Comparison of ENCODE assay signal across 16 mouse cellular contexts in genomic region chr19:29840642-29841041, GRCm38 (mm10). TPM values are rescaled to one million over a fixed set of nuclear protein-coding genes. Genes with fewer than 3 reads are reported as not detected.
DNase-seq lines count a peak whose midpoint lies in the region; ATAC-seq and TF ChIP-seq lines count a peak whose summit lies in the region.
"Had no signal": no experiment of that assay in that cellular context is flagged by ENCODE, and none has a peak within 500 bp of the region (broad histone marks: within the 10 kb centered on the region; RNA-seq: fewer than 3 reads in every experiment).

No protein-coding gene starts in this region.

- H3K27ac ChIP-seq in lung, embryonic 14.5 days (ENCODE audit: low read depth), result no peak overlapping the region
- H3K27ac ChIP-seq in forebrain, embryonic 10.5 days, result no peak overlapping the region
- H3K27ac ChIP-seq: liver, embryonic 15.5 days; midbrain, embryonic 12.5 days had no signal

- intact Hi-C loops in gastrocnemius, postnatal 14 days (cut with DNase I; ENCODE audit: low total_unique reads), result no loop called here
- intact Hi-C loops in gastrocnemius, postnatal 36 days (cut with DNase I), result no loop called here

- no peak for TF ChIP-seq POLR2A in lung, adult 2 months (IDR thresholded peaks at IDR 0.05; ENCODE audit: borderline replicate concordance, extremely low read depth, low read depth, low read length)

- no peak for ATAC-seq in lung, embryonic 14.5 days (ENCODE audit: insufficient read depth)
- no peak for ATAC-seq in granulocyte monocyte progenitor cell, adult 5-6 weeks (replicated peaks; ENCODE audit: poor library complexity, severe bottlenecking)
- ATAC-seq: CD4-positive, CD25-positive, alpha-beta regulatory T cell, adult 4 months had no signal

- H3K27me3 ChIP-seq in lung, embryonic 14.5 days (ENCODE audit: insufficient read depth, low read length), result no peaks in the 10 kb centered on the region
- peaks cover 46% of the 10 kb centered on the region for H3K27me3 ChIP-seq in forebrain, embryonic 10.5 days (ENCODE audit: poor library complexity, severe bottlenecking)
- H3K27me3 ChIP-seq: liver, embryonic 15.5 days; midbrain, embryonic 12.5 days had no signal

- no peak overlapping the region for H3K4me2 ChIP-seq in lung, embryonic 14.5 days
- H3K4me2 ChIP-seq: liver, embryonic 15.5 days; midbrain, embryonic 12.5 days had no signal

- no peak overlapping the region for H3K4me3 ChIP-seq in lung, adult 2 months (replicated peaks; ENCODE audit: extremely low read depth, low read depth, low read length)
- H3K4me3 ChIP-seq in lung, embryonic 14.5 days (ENCODE audit: low read depth, low read length), result no peak overlapping the region
- no peak overlapping the region for H3K4me3 ChIP-seq in forebrain, embryonic 10.5 days
- H3K4me3 ChIP-seq: liver, embryonic 15.5 days; midbrain, embryonic 12.5 days had no signal

- no peaks in the 10 kb centered on the region for H3K9me3 ChIP-seq in lung, embryonic 14.5 days (ENCODE audit: low read depth, low read length)
- no peaks in the 10 kb centered on the region for H3K9me3 ChIP-seq in forebrain, embryonic 10.5 days
- H3K9me3 ChIP-seq: liver, embryonic 15.5 days; midbrain, embryonic 12.5 days had no signal

- no peaks in the 10 kb centered on the region for H3K36me3 ChIP-seq in lung, embryonic 14.5 days (ENCODE audit: insufficient read depth)
- no peaks in the 10 kb centered on the region for H3K36me3 ChIP-seq in forebrain, embryonic 10.5 days (replicated peaks)
- H3K36me3 ChIP-seq: liver, embryonic 15.5 days; midbrain, embryonic 12.5 days had no signal

- no peak overlapping the region for H3K9ac ChIP-seq in lung, embryonic 14.5 days
- H3K9ac ChIP-seq: liver, embryonic 15.5 days; midbrain, embryonic 12.5 days had no signal

- peak; percentile 12 for DNase-seq in gastrocnemius, postnatal 14 days
- no peak for DNase-seq in gastrocnemius, postnatal 36 days
- DNase-seq in lung, adult 18-20 months, result peak; percentile 4 to 13
- no peak for DNase-seq in lung, adult 2 months
- peak; percentile 76 for DNase-seq in lung, embryonic 14.5 days
- no peak for DNase-seq in frontal cortex, postnatal 10 days (ENCODE audit: low spot score in 2 of 2)
- DNase-seq in forebrain, embryonic 10.5 days (ENCODE audit: extremely low spot score, low spot score), result no peak
- DNase-seq: adrenal gland, postnatal 25 days; cerebellum, adult 11 months; kidney, postnatal 25 days; retina, postnatal 1 day; thymus, postnatal 25 days had no signal

- TF ChIP-seq CTCF in lung, adult 2 months (IDR thresholded peaks at IDR 0.05; ENCODE audit: insufficient read depth, low read length), result no peak
- TF ChIP-seq CTCF in lung, embryonic 14.5 days (IDR thresholded peaks at IDR 0.05; ENCODE audit: low read depth), result no peak

- H3K4me1 ChIP-seq in lung, adult 2 months (ENCODE audit: control insufficient read depth, insufficient read depth, low read length), result no peaks in the 10 kb centered on the region
- no peaks in the 10 kb centered on the region for H3K4me1 ChIP-seq in lung, embryonic 14.5 days (ENCODE audit: insufficient read depth)
- peaks cover 19% of the 10 kb centered on the region for H3K4me1 ChIP-seq in forebrain, embryonic 10.5 days
- H3K4me1 ChIP-seq: liver, embryonic 15.5 days had no signal

- WGBS in lung, adult 2 months, result 64% methylated on average over 4 of the region's 4 CpGs
- WGBS in lung, embryonic 14.5 days, result 72% methylated on average over 4 of the region's 4 CpGs
- 94% methylated on average over 4 of the region's 4 CpGs for WGBS in forebrain, embryonic 10.5 days

RNA-seq across cellular contexts. Expression of gene Ranbp6, which starts 27.9 kb away (rescaled TPM):
- 1 to 10 TPM; 8.0 to 8.1 TPM for total RNA-seq in gastrocnemius, postnatal 14 days (2021)
- total RNA-seq in gastrocnemius, postnatal 36 days (2021), result 1 to 10 TPM; 7.4 to 9.3 TPM
- 1.8 and 3.0 TPM in 2 replicates for polyA plus RNA-seq in lung, adult 2 months (2012; rRNA removed)
- 15.2 and 16.1 TPM in 2 replicates for polyA plus RNA-seq in lung, embryonic 14.5 days (2014; fragmentation: Nextera tagmentation; extraction: Ambion mirVana)
- total RNA-seq in granulocyte monocyte progenitor cell, adult 5-6 weeks (2014; fragmentation: Nextera tagmentation), result 8.8 and 13.2 TPM in 2 replicates
- 19.2 and 27.7 TPM in 2 replicates for total RNA-seq in granulocyte monocyte progenitor cell, adult 5-6 weeks (2017)
- polyA plus RNA-seq in forebrain, embryonic 10.5 days (2016; fragmentation: Nextera tagmentation; extraction: Ambion mirVana), result 23.2 and 23.4 TPM in 2 replicates

RNA-seq across cellular contexts. Expression of gene 9930021J03Rik, which starts 34.9 kb away (rescaled TPM):
- total RNA-seq in gastrocnemius, postnatal 14 days (2021), result 10 to 100 TPM in 1 of 2 experiments, 1 to 10 TPM in 1; 8.8 to 11.0 TPM
- 10 to 100 TPM in 1 of 2 experiments, 1 to 10 TPM in 1; 9.6 to 11.0 TPM for total RNA-seq in gastrocnemius, postnatal 36 days (2021)
- polyA plus RNA-seq in lung, adult 2 months (2012; rRNA removed), result 5.0 and 5.7 TPM in 2 replicates
- polyA plus RNA-seq in lung, embryonic 14.5 days (2014; fragmentation: Nextera tagmentation; extraction: Ambion mirVana), result 7.1 TPM in 2 replicates
- total RNA-seq in granulocyte monocyte progenitor cell, adult 5-6 weeks (2014; fragmentation: Nextera tagmentation), result 20.2 and 22.3 TPM in 2 replicates
- total RNA-seq in granulocyte monocyte progenitor cell, adult 5-6 weeks (2017), result 9.6 and 13.0 TPM in 2 replicates
- polyA plus RNA-seq in forebrain, embryonic 10.5 days (2016; fragmentation: Nextera tagmentation; extraction: Ambion mirVana), result 4.0 and 4.2 TPM in 2 replicates

Comparison
In these comparisons a context has a peak if more than half of its experiments do, and no peak if none do; other contexts are left out.
1. DNase-seq: peak in gastrocnemius, postnatal 14 days (single experiment), lung, adult 18-20 months (2 of 2) and lung, embryonic 14.5 days (single experiment); none in gastrocnemius, postnatal 36 days (0 of 2), lung, adult 2 months (single experiment), frontal cortex, postnatal 10 days (0 of 2) and forebrain, embryonic 10.5 days (single experiment).